Mouse (Mus musculus) cortical plate, adult 2 months (tissue): ENCODE results near the gene Aqp12.

ENCODE experiments used
- CTCF ChIP-seq: fragments of 200-500 bp; IDR thresholded peaks from 2 replicates; pipeline ENCODE4 v1.5.1; 2011; ENCODE audit warnings: mild to moderate bottlenecking, control low read depth, low read length; ENCODE audit not compliant: insufficient read depth; ENCODE audit errors: extremely low read depth
- POLR2A ChIP-seq: fragments of 200-500 bp; IDR thresholded peaks from 2 replicates; pipeline ENCODE4 v1.6.1; 2011; ENCODE audit warnings: mild to moderate bottlenecking, low read length, control low read depth; ENCODE audit not compliant: insufficient read depth; ENCODE audit errors: extremely low read depth

- TF ChIP-seq CTCF (no peak), POLR2A (no peak)
Observed at GRCm38 (mm10) chr1:92982931-92983605, 23.1 kb upstream of the Aqp12 start.
